Mouse (Mus musculus): ENCODE measurements around the gene Zfp759. TPM values are rescaled to one million over a fixed set of nuclear protein-coding genes. Genes with fewer than 3 reads are reported as not detected.
"Not testable (repeated sequence)": the region's sequence is repeated elsewhere in the genome, so short reads cannot be mapped to it uniquely, and the experiment has no call there.

Zfp759 gene
- polyA plus RNA-seq, 1 experiment from 2014 or later = 4.9 TPM

- POLR2A ChIA-PET = no interaction called here
- DNase-seq (ENCODE audit: low read depth, low spot score) (no peak), ATAC-seq (no peak)
- in situ Hi-C loops (cut with MboI; ENCODE audit: low pct_unique_long_range_greater_than_20kb) = no loop called here
- no peak for TF ChIP-seq CTCF (IDR thresholded peaks at IDR 0.05)
- CTCF ChIA-PET = interaction anchor here (1.9 kb wide), 1 partner anchor 15 kb away, joined by 6 read pairs; no protein-coding TSS in a partner anchor
- H3K27me3 ChIP-seq = no peaks in the 10 kb centered on the region
Measured at GRCm38 (mm10) chr13:67113287-67113686, 8.2 kb upstream of the Zfp759 start.

DNA sequence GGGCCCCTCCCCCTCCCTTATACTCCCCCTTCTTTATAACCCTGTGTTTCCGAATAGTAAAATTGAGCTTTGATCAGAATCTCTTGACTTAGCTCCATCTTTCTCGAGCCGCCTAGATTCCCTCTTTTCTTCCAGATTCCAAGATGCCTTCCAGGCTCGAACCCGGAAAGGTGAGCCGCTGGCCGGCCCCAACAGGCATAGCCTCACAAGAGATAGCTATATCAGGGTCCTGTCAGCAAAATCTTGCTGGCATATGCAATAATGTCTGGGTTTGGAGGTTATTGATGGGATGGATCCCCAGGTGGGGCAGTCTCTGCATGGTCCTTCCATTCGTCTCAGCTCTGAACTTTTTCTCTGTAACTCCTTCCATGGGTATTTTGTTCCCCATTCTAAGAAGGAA is 5.3 kb upstream of the Zfp759 start, which contains the start of gene Rslcan18:
Rslcan18 (minus strand) TSS at position 101 of the 400 bp plus-strand sequence.
- in situ Hi-C loops (cut with MboI; ENCODE audit: low pct_unique_long_range_greater_than_20kb); ATAC-seq; DNase-seq (ENCODE audit: low read depth, low spot score); CTCF ChIA-PET; H3K27me3 ChIP-seq; POLR2A ChIA-PET: not testable (repeated sequence)

GRCm38 (mm10) chr13:67124460-67124859 is 3.0 kb downstream of the Zfp759 start:
- ATAC-seq (no peak), DNase-seq (ENCODE audit: low read depth, low spot score) (no peak)
- ChIA-PET CTCF (no interaction called here), POLR2A (no interaction called here)
- in situ Hi-C loops (cut with MboI; ENCODE audit: low pct_unique_long_range_greater_than_20kb) = no loop called here
- no peak for TF ChIP-seq CTCF (IDR thresholded peaks at IDR 0.05)
- peaks cover 4% of the 10 kb centered on the region for H3K27me3 ChIP-seq

DNA sequence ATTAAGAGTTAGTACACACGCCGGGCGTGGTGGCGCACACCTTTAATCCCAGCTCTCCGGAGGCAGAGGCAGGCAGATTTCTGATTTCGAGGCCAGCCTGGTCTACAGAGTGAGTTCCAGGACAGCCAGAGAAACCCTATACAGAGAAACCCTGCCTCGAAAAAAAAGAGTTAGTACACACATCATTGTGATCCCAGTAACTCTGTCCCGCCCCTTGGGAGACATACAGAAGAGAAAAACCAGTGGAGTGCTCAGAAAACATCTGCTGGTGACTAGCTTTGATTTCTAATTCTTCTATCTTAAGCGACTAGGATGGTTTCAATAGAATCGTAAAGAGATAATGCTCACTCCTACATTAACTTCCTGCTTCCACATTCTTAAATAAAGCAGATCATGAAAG is 6.0 kb downstream of the Zfp759 start:
- in situ Hi-C loops (cut with MboI; ENCODE audit: low pct_unique_long_range_greater_than_20kb) = loop anchor here (5.0 kb wide), 1 partner anchor 180 kb away; the partner anchor contains the start of gene Zfp457

GRCm38 (mm10) chr13:67128038-67128721 is 6.7 kb downstream of the Zfp759 start:
- no peaks in the 10 kb centered on the region for H3K27me3 ChIP-seq
- CTCF ChIA-PET = interaction anchor here (1.3 to 4.1 kb wide), 4 partner anchors 9 to 178 kb away, joined by 4 to 17 read pairs (median 6); partner anchors contain the start of genes Gm28557 and Zfp457
- TF ChIP-seq CTCF (IDR thresholded peaks at IDR 0.05) = peak; percentile 40
- peak; percentile 41 for DNase-seq (ENCODE audit: low read depth, low spot score)
- in situ Hi-C loops (cut with MboI; ENCODE audit: low pct_unique_long_range_greater_than_20kb) = loop anchor here (5.0 kb wide), 1 partner anchor 179 kb away; the partner anchor contains the start of gene Zfp457
- POLR2A ChIA-PET = interaction anchor here (0.7 kb wide), 1 partner anchor 178 kb away, joined by 3 read pairs; the partner anchor contains the start of gene Zfp457
- peak; percentile 96 for ATAC-seq

More for the DNA sequence above, 6.0 kb downstream of the Zfp759 start:
- DNase-seq (ENCODE audit: low read depth, low spot score); H3K27me3 ChIP-seq; ATAC-seq; POLR2A ChIA-PET: not testable (repeated sequence)
- CTCF ChIA-PET = interaction anchor here (1.3 to 4.1 kb wide), 3 partner anchors 8 to 19 kb away, joined by 4 to 17 read pairs (median 6); partner anchors contain the start of gene Gm28557

DNA sequence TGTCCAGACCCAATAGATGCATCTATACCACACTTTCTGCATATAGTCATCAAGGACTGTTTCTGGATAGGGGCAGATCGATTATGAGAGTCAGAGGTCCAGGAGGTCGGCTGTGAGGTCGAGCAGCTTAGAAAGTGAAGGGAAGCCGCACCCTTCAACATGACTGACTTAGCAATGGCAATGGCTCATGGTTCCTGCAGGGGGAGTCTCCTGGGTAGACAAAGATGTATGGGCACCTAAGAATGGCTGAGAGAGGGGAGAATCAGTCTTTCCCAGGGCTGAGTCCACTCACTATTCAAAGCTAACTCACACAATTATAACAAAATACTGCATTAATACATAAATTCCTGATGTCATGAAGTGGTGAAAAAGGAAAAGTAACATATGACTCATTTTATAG is 44.7 kb downstream of the Zfp759 start:
- in situ Hi-C loops (cut with MboI; ENCODE audit: low pct_unique_long_range_greater_than_20kb) = not testable (repeated sequence)

GRCm38 (mm10) chr13:67172991-67173722 is 51.7 kb downstream of the Zfp759 start, which contains the start of gene Rsl1:
Gene Rsl1 (plus strand): TSS chr13:67173182.
- in situ Hi-C loops (cut with MboI; ENCODE audit: low pct_unique_long_range_greater_than_20kb) = loop anchor here (10.0 kb wide), 1 partner anchor 202 kb away; the partner anchor contains the start of genes Gm28041 and Zfp456
- POLR2A ChIA-PET = not testable (repeated sequence)
- ATAC-seq = peak; percentile 99

More for the DNA sequence above, 44.7 kb downstream of the Zfp759 start:
- DNase-seq (ENCODE audit: low read depth, low spot score); POLR2A ChIA-PET; CTCF ChIA-PET; H3K27me3 ChIP-seq; ATAC-seq: not testable (repeated sequence)

DNA sequence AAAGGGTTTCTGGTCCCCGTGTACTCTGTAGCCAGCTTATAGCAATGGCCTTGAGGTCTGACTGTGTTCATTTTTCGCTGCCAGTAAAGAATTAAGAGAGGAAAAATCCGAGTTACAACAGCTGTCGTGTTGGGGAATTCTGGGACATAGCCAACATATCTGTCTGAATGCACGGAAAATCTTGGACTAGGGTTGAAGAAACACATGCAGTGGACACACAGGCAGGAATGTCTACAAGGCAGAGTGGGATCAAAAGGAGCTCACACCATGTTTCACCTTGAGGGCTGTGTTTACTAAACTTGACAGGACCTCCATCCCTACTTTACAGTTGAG is 52.2 kb downstream of the Zfp759 start:
- POLR2A ChIA-PET = no interaction called here
- in situ Hi-C loops (cut with MboI; ENCODE audit: low pct_unique_long_range_greater_than_20kb) = loop anchor here (10.0 kb wide), 1 partner anchor 201 kb away; the partner anchor contains the start of genes Gm28041 and Zfp456

More at GRCm38 (mm10) chr13:67172991-67173722, 51.7 kb downstream of the Zfp759 start, which contains the start of gene Rsl1:
- CTCF ChIA-PET, H3K27me3 ChIP-seq: not testable (repeated sequence)
- peak; percentile 22 for DNase-seq (ENCODE audit: low read depth, low spot score)

More for the DNA sequence above, 52.2 kb downstream of the Zfp759 start:
- no peak for TF ChIP-seq CTCF (IDR thresholded peaks at IDR 0.05)
- CTCF ChIA-PET = no interaction called here
- no peaks in the 10 kb centered on the region for H3K27me3 ChIP-seq
- DNase-seq (ENCODE audit: low read depth, low spot score) = no peak
- no peak for ATAC-seq

Other genes starting within 250 kb of the Zfp759 start
- gene Gm10767, start 216.7 kb upstream of the Zfp759 start, polyA plus RNA-seq (2021) = 4.9 TPM
- gene Zfp712, start 60.5 kb upstream of the Zfp759 start, polyA plus RNA-seq (2021) = 1.5 TPM
- gene Zfp708, start 23.7 kb upstream of the Zfp759 start, polyA plus RNA-seq (2021) = 2.2 TPM
- gene Gm28557, start 13.1 kb upstream of the Zfp759 start, polyA plus RNA-seq (2021) = 3.6 TPM
- gene Rslcan18, start 5.4 kb upstream of the Zfp759 start, polyA plus RNA-seq (2021) = 1.1 TPM
- 6.0 TPM for gene Rsl1, start 51.5 kb downstream of the Zfp759 start, polyA plus RNA-seq (2021)
- 1.6 TPM for gene Zfp455, start 72.8 kb downstream of the Zfp759 start, polyA plus RNA-seq (2021)
- 4.1 TPM for gene Zfp458, start 156.8 kb downstream of the Zfp759 start, polyA plus RNA-seq (2021)
- 3.1 TPM for gene Zfp457, start 184.8 kb downstream of the Zfp759 start, polyA plus RNA-seq (2021)
- 3.2 TPM for gene Zfp595, start 210.9 kb downstream of the Zfp759 start, polyA plus RNA-seq (2021)
- 1.4 TPM for gene Gm28044, start 238.9 kb downstream of the Zfp759 start, polyA plus RNA-seq (2021)
- 2.4 TPM for gene Zfp953, start 238.9 kb downstream of the Zfp759 start, polyA plus RNA-seq (2021)

All from Patski (cell line).